In the genomic region with DNA sequence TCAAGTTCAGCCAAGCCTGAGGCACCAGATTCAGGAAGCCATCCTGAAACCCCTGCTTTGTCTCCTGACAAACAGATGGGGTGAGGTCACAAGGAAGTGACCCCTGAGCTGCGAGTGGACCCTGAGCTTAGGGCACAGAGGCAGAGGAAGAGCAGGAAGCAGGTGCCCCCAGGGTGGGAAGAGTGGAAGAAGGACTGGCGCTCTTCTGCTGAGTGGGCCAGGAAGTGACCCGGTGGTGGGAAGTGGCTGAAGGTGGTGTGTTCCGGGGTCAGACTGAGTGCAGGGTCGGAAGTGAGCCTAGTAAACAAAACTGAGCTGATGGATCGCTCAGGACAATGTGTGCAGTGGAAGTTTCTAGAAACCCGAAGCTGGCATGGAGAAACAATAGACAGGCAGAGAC, we compare ENCODE assay signal across 14 mouse cellular contexts. TPM values are rescaled to one million over a fixed set of nuclear protein-coding genes. Genes with fewer than 3 reads are reported as not detected.
DNase-seq lines count a peak whose midpoint lies in the region; ATAC-seq lines count a peak whose summit lies in the region.
"Had no signal": no experiment of that assay in that cellular context is flagged by ENCODE, and none has a peak within 500 bp of the region (broad histone marks: within the 10 kb centered on the region; RNA-seq: fewer than 3 reads in every experiment).

No protein-coding gene starts in this region.

- H3K4me3 ChIP-seq in kidney, embryonic 14.5 days (ENCODE audit: low read length): no peak overlapping the region
- H3K4me3 ChIP-seq: neural tube, embryonic 15.5 days; stomach, embryonic 15.5 days had no signal

- peak; percentile 46 for DNase-seq in kidney, adult 11 months
- DNase-seq in adrenal gland, postnatal 36 days: peak; percentile 42 to 59
- DNase-seq in kidney, postnatal 25 days: peak; percentile 48 to 80
- DNase-seq in lung, postnatal 14 days: peak; percentile 7
- DNase-seq in adipocyte (ENCODE audit: low spot score): no peak
- no peak for DNase-seq in thymus, postnatal 25 days
- DNase-seq: heart, postnatal 36 days; retina, postnatal 1 day had no signal

- peaks cover 3% of the 10 kb centered on the region; the same call in 1 of the 2 replicates for H3K27me3 ChIP-seq in kidney, embryonic 14.5 days (ENCODE audit: control insufficient read depth, insufficient read depth, low read length)
- H3K27me3 ChIP-seq: neural tube, embryonic 15.5 days; stomach, embryonic 15.5 days had no signal

- no peaks in the 10 kb centered on the region for H3K36me3 ChIP-seq in kidney, embryonic 14.5 days (ENCODE audit: control insufficient read depth, insufficient read depth, low read length)
- H3K36me3 ChIP-seq: neural tube, embryonic 15.5 days; stomach, embryonic 15.5 days had no signal

- no peak for ATAC-seq in kidney, embryonic 14.5 days (ENCODE audit: low FRiP score, low TSS enrichment)
- ATAC-seq in inflammation-experienced regulatory T-cells, adult 6 months: no peak

- no peak overlapping the region for H3K27ac ChIP-seq in kidney, embryonic 14.5 days (ENCODE audit: low read depth, low read length)
- H3K27ac ChIP-seq: neural tube, embryonic 15.5 days; stomach, embryonic 15.5 days had no signal

- no peak overlapping the region for H3K4me2 ChIP-seq in kidney, embryonic 14.5 days (replicated peaks; ENCODE audit: low read depth, low read length)
- H3K4me2 ChIP-seq: heart, embryonic 11.5 days; neural tube, embryonic 15.5 days; stomach, embryonic 15.5 days had no signal

- H3K9ac ChIP-seq in kidney, embryonic 14.5 days (ENCODE audit: low read depth, low read length): no peak overlapping the region
- H3K9ac ChIP-seq: neural tube, embryonic 15.5 days; stomach, embryonic 15.5 days had no signal

- no peaks in the 10 kb centered on the region for H3K9me3 ChIP-seq in kidney, embryonic 14.5 days (ENCODE audit: control insufficient read depth, low read length)
- H3K9me3 ChIP-seq: neural tube, embryonic 15.5 days; stomach, embryonic 15.5 days had no signal

- H3K4me1 ChIP-seq in kidney, embryonic 14.5 days (ENCODE audit: control insufficient read depth, insufficient read depth, low read length): peaks cover 6% of the 10 kb centered on the region; the same call in 1 of the 2 replicates

- WGBS in kidney, embryonic 14.5 days: 50% methylated on average over 7 of the region's 7 CpGs

RNA-seq across cellular contexts. Expression of gene Unc5b, which starts 57.2 kb away (rescaled TPM):
- polyA plus RNA-seq in kidney, embryonic 14.5 days (2014; fragmentation: Nextera tagmentation; extraction: Ambion mirVana): 7.9 and 10.1 TPM in 2 replicates
- 1 to 10 TPM; 5.9 to 8.3 TPM for total RNA-seq in adrenal gland, postnatal 36 days (2021)
- polyA plus RNA-seq in inflammation-experienced regulatory T-cells, adult 6 months (2017; shearing (Covaris generic)): under 1 TPM in 1 of 3 experiments, not detected in 2; 0.10 TPM
- total RNA-seq: megakaryocyte progenitor cell, adult 5-6 weeks had no signal

Comparison
In these comparisons a context has a peak if more than half of its experiments do, and no peak if none do; other contexts are left out.
1. DNase-seq: peak in kidney, adult 11 months (single experiment), adrenal gland, postnatal 36 days (2 of 2), kidney, postnatal 25 days (2 of 2) and lung, postnatal 14 days (single experiment); none in adipocyte (single experiment) and thymus, postnatal 25 days (single experiment).